Mouse (Mus musculus): ENCODE data around the gene Krt36. TPM values are rescaled to one million over a fixed set of nuclear protein-coding genes. Genes with fewer than 3 reads are reported as not detected.

Krt36 gene
- total RNA-seq (2014; fragmentation: Nextera tagmentation) (not detected in 2 replicates), total RNA-seq (2017) (not detected in 2 replicates)

GRCm38 (mm10) chr11:100105576-100106122 is at the start of gene Krt36:
Krt36 (minus strand) TSS chr11:100105626.
- ATAC-seq (replicated peaks; ENCODE audit: low FRiP score, low TSS enrichment, poor library complexity, severe bottlenecking), result no peak

GRCm38 (mm10) chr11:100148615-100149330 is 43.3 kb upstream of the Krt36 start, which contains the start of gene Krt19:
Krt19 (minus strand) TSS chr11:100148665.
- no peak for ATAC-seq (replicated peaks; ENCODE audit: low FRiP score, low TSS enrichment, poor library complexity, severe bottlenecking)

- no peak for ATAC-seq (replicated peaks; ENCODE audit: low FRiP score, low TSS enrichment, poor library complexity, severe bottlenecking)
Measured at GRCm38 (mm10) chr11:100147566-100148353, 42.3 kb upstream of the Krt36 start.

GRCm38 (mm10) chr11:100145858-100146560 is 40.6 kb upstream of the Krt36 start:
- no peak for ATAC-seq (replicated peaks; ENCODE audit: low FRiP score, low TSS enrichment, poor library complexity, severe bottlenecking)

DNA sequence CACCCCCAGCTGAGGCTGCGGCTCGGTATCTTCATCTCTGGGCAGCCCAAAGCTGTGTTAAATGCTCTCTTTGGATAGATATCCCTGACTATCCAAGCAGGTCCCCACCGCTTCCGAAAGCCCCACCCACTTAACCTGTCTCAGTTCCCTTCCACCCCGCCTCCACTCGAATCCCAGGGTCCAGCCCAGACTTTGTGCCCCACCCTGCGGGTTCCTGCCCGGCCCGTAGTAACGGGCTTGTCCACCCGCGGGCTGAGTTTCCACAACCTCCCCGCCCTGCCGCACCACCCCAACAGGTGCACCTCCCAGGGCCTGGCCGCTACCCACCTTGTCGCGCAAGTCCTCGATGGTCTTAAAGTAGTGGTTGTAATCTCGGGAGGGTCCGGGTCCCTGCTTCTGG is 39.7 kb upstream of the Krt36 start:
- ATAC-seq (replicated peaks; ENCODE audit: low FRiP score, low TSS enrichment, poor library complexity, severe bottlenecking), result no peak

- no peak for ATAC-seq (replicated peaks; ENCODE audit: low FRiP score, low TSS enrichment, poor library complexity, severe bottlenecking)
Measured at GRCm38 (mm10) chr11:100140966-100141365, 35.5 kb upstream of the Krt36 start.

DNA sequence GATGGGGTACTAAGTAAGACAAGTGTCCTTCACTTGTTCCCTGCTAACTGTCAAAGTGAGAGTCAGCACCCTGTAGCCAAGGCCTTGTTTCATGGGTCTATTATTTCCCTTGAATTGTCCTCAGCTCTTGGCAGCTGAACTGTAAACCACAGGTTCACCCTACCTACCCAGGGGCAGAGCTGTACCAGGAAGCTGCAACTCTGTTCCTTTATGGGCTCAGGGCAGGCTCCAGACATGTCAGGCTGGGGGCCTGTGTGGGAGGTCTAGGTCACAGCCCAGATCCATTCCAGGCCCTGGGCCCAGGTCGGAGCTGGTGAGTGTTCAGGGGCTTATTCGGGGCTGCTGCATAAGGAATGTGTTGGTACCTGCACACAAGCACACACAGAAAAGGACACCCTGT is 34.0 kb upstream of the Krt36 start:
- ATAC-seq (replicated peaks; ENCODE audit: low FRiP score, low TSS enrichment, poor library complexity, severe bottlenecking), result no peak

- no peak for ATAC-seq (replicated peaks; ENCODE audit: low FRiP score, low TSS enrichment, poor library complexity, severe bottlenecking)
Measured at GRCm38 (mm10) chr11:100138809-100139208, 33.4 kb upstream of the Krt36 start.

GRCm38 (mm10) chr11:100137693-100138092 is 32.3 kb upstream of the Krt36 start:
- ATAC-seq (replicated peaks; ENCODE audit: low FRiP score, low TSS enrichment, poor library complexity, severe bottlenecking), result no peak

DNA sequence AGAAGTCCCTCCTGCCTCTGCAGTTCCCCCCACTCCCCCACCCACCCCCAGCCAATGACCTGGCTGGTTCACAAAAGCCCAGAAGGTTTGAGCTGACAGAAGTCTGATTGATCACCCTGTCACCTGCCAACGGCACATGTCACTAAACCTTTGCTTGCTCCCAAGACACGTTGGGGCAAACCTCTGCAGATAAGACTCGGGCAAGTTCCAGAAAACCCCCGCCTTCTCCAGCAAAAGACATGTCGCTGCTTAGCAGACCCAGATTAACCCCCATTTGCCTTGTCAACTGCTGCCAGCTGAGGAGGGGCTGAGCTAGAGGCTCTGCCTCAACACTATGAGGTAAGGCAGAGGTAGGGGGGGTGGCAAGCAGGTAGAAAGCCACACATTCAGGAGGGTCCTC is 31.1 kb upstream of the Krt36 start:
- ATAC-seq (replicated peaks; ENCODE audit: low FRiP score, low TSS enrichment, poor library complexity, severe bottlenecking), result no peak

- no peak for ATAC-seq (replicated peaks; ENCODE audit: low FRiP score, low TSS enrichment, poor library complexity, severe bottlenecking)
Measured at GRCm38 (mm10) chr11:100135731-100136130, 30.3 kb upstream of the Krt36 start, which contains the start of gene Krt15. Krt15 (minus strand) TSS chr11:100135928.

- ATAC-seq (replicated peaks; ENCODE audit: low FRiP score, low TSS enrichment, poor library complexity, severe bottlenecking), result no peak
Measured at GRCm38 (mm10) chr11:100124901-100125300, 19.5 kb upstream of the Krt36 start.

- ATAC-seq (replicated peaks; ENCODE audit: low FRiP score, low TSS enrichment, poor library complexity, severe bottlenecking), result no peak
Measured at GRCm38 (mm10) chr11:100121466-100121865, 16.0 kb upstream of the Krt36 start, which contains the start of gene Krt13. Krt13 (minus strand) TSS chr11:100121566.

DNA sequence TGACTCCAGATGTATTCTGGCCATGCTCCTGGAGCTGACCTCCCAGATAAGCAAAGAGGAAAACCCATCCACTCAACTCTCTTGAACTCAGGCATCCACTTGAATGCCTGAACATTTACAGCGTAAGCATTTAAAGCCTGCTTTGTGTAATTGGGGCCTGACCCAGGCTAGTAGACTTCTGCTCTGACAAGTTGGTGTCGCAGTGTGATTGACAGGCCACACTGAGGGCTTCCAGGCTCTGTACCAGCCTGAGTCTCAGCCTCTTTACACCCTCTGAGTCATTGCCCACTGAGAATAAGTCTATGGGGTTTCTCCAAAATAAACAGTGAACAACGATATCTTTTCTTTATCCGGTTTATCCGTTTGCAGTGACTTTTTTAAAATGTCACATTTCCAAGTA is 14.9 kb upstream of the Krt36 start:
- no peak for ATAC-seq (replicated peaks; ENCODE audit: low FRiP score, low TSS enrichment, poor library complexity, severe bottlenecking)

DNA sequence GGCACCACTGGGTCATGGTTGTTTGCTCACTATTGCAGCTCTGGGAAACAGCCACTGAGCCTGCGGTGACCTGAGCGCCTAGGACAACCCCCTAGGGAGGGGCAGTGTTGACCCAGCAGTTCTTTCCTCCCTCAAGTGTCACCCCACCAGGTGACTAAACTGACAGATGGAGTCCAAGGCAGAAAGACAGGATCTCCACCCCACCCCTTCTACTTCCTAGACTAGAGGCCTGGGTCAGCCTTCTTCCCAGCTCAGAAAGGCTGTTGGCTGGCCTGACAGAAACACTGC is 8.3 kb upstream of the Krt36 start:
- ATAC-seq (replicated peaks; ENCODE audit: low FRiP score, low TSS enrichment, poor library complexity, severe bottlenecking), result no peak

DNA sequence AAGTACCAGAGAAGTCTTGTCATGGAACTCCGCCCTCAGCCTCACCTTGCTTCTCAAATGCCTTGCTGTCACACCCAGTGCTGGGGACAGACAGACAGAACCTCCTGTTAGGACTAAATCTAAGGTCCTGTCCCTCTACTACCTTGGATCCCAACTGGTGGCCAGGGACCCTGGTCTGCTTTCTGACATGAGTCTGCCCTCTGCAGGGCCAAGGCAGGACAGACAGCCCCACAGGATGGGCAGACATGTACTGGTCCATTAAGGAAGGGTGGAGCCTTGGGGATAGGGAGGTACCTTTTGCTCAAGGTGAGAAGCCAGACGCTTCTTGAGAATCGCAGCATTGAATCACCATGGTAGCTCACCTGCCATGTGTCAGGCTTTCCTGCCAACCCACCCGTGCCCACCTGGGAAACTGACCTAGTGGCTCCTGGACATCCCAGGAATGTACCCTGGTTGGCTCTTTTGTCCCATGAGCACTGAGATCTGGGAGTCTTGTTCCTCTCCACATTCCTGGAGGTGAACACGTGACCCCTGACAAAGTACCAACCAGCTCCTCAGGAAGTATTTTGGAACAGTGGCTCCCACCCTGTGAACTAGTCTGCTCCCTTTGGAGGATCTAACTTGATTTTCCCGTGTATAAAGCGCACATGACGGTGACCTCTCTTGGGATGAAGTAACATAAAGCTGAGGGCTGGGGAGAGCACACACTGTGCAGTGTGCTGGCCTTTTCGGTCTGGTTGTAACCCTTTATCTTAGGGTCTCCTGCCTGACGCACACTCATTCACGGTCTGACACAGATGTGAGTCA is 7.7 kb upstream of the Krt36 start:
- ATAC-seq (replicated peaks; ENCODE audit: low FRiP score, low TSS enrichment, poor library complexity, severe bottlenecking), result 0 out of 2 replicates have a peak, but pooled peaks have one; percentile 4

DNA sequence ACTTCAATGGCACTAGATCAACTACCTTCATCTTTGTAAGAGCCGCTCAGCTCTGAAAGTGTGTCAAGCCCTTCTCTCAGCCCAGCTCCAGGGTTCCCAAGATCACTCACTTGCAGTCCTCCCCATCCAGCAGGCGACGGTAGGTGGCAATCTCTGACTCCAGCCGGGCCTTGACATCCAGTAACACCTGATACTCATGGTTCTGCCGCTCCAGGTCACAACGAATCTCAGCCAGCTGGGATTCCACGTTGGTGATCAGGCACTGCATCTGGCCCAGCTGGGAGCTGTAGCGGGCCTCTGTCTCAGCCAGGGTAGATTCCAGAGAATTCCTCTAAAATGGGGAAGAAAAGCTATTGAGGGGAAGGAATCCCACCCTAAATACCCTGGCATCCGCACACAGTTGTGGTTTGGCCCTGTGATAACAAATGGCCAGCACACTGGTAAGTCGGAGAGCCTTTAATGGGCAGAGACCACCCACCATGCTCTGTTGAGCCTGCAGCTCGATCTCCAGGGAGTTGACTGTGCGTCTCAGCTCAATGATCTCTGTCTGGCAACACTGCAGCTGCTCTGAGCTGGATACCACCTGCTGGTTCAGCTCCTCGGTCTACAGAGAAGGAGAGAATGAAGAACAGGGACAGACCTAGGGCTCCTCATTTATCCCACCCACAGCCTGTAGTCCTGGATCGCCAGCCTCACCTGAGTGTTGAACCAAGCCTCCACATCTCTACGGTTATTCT is 2.6 kb downstream of the Krt36 start:
- ATAC-seq (replicated peaks; ENCODE audit: low FRiP score, low TSS enrichment, poor library complexity, severe bottlenecking), result no peak

GRCm38 (mm10) chr11:100100391-100100790 is 5.0 kb downstream of the Krt36 start:
- ATAC-seq (replicated peaks; ENCODE audit: low FRiP score, low TSS enrichment, poor library complexity, severe bottlenecking), result no peak
